Mouse (Mus musculus) brain, embryonic 14.5 days (tissue): Measurements from ENCODE around the gene Gtf2h1.

Experiments used
- CTCF ChIP-seq: fragments of 200-500 bp; IDR thresholded peaks from 2 replicates; pipeline ENCODE4 v1.5.1; 2012; ENCODE audit warnings: inconsistent platforms, mild to moderate bottlenecking, moderate library complexity, borderline replicate concordance; ENCODE audit not compliant: insufficient read depth, insufficient read length; ENCODE audit errors: extremely low read depth
- POLR2A ChIP-seq: fragments of 200-500 bp; IDR thresholded peaks from 2 replicates; pipeline ENCODE4 v1.6.1; 2012; ENCODE audit warnings: mild to moderate bottlenecking, inconsistent platforms, borderline replicate concordance; ENCODE audit not compliant: poor library complexity, insufficient read depth, insufficient read length, severe bottlenecking; ENCODE audit errors: extremely low read depth

DNA sequence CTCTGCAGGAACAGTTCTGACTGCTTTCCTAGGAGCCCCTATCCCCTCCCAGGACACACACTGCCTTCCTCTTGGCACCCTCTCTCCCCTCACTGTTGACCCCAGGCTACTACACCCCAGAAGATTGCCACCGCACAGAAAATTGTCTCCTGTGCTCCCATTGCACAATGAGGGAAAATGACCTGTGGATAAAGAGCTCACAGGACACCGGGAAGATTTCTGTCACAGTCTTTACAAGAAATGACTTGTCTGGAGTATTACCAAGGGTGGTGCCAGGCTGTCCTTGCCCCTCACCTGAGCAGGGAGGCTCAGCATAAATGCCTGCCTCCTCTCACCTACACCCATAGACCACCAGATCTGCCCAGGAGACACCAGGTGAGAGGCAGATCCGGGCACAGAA is 44.4 kb upstream of the Gtf2h1 start, which contains the start of gene Saa2:
- TF ChIP-seq POLR2A (no peak), CTCF (no peak)
